Mouse (Mus musculus): ENCODE measurements around the gene 6030452D12Rik. TPM values are rescaled to one million over a fixed set of nuclear protein-coding genes. Genes with fewer than 3 reads are reported as not detected.

Gene 6030452D12Rik
- polyA plus RNA-seq, 1 experiment = not detected

GRCm38 (mm10) chr8:106550906-106551305 is 50.6 kb downstream of the 6030452D12Rik start:
- 95% methylated on average over 1 of the region's 1 CpGs for WGBS
- TF ChIP-seq POLR2A (IDR thresholded peaks at IDR 0.05; ENCODE audit: borderline replicate concordance, extremely low read depth, low read depth, low read length) = no peak
- no peak for TF ChIP-seq CTCF (IDR thresholded peaks at IDR 0.05; ENCODE audit: insufficient read depth, low read length)

GRCm38 (mm10) chr8:106554011-106554410 is 53.7 kb downstream of the 6030452D12Rik start:
- no peak for TF ChIP-seq CTCF (IDR thresholded peaks at IDR 0.05; ENCODE audit: insufficient read depth, low read length)
- no peak for TF ChIP-seq POLR2A (IDR thresholded peaks at IDR 0.05; ENCODE audit: borderline replicate concordance, extremely low read depth, low read depth, low read length)
- no peak overlapping the region for H3K4me3 ChIP-seq (replicated peaks; ENCODE audit: extremely low read depth, low read depth, low read length)
- no peaks in the 10 kb centered on the region for H3K4me1 ChIP-seq (ENCODE audit: control insufficient read depth, insufficient read depth, low read length)
- no peak for DNase-seq
- WGBS = 97% methylated on average over 5 of the region's 5 CpGs

More at GRCm38 (mm10) chr8:106550906-106551305, 50.6 kb downstream of the 6030452D12Rik start:
- no peak overlapping the region for H3K4me3 ChIP-seq (replicated peaks; ENCODE audit: extremely low read depth, low read depth, low read length)
- no peak for DNase-seq
- H3K4me1 ChIP-seq (ENCODE audit: control insufficient read depth, insufficient read depth, low read length) = no peaks in the 10 kb centered on the region

GRCm38 (mm10) chr8:106556068-106556645 is 55.8 kb downstream of the 6030452D12Rik start:
- no peak for DNase-seq
- Histone ChIP-seq H3K4me1 (ENCODE audit: control insufficient read depth, insufficient read depth, low read length) (no peaks in the 10 kb centered on the region; the same call in 1 of the 2 replicates), H3K4me3 (replicated peaks; ENCODE audit: extremely low read depth, low read depth, low read length) (no peak overlapping the region)
- TF ChIP-seq CTCF (IDR thresholded peaks at IDR 0.05; ENCODE audit: insufficient read depth, low read length) (no peak), POLR2A (IDR thresholded peaks at IDR 0.05; ENCODE audit: borderline replicate concordance, extremely low read depth, low read depth, low read length) (no peak)
- WGBS = 47% methylated on average over 6 of the region's 7 CpGs

Other genes starting within 250 kb of the 6030452D12Rik start
- gene Smpd3, start 162.5 kb upstream of the 6030452D12Rik start, polyA plus RNA-seq (2012; rRNA removed) = 3.3 and 7.6 TPM in 2 replicates
- gene Zfp90, start 85.2 kb upstream of the 6030452D12Rik start, polyA plus RNA-seq (2012; rRNA removed) = 1.7 and 2.7 TPM in 2 replicates
- 1.3 and 2.0 TPM in 2 replicates for gene Cdh3, start 10.4 kb downstream of the 6030452D12Rik start, polyA plus RNA-seq (2012; rRNA removed)
- gene Gm10073, start 72.9 kb downstream of the 6030452D12Rik start, polyA plus RNA-seq (2012; rRNA removed) = 21.8 and 38.0 TPM in 2 replicates
- gene Cdh1, start 102.8 kb downstream of the 6030452D12Rik start, polyA plus RNA-seq (2012; rRNA removed) = 124 and 140 TPM in 2 replicates
- 4.3 and 5.9 TPM in 2 replicates for gene Tango6, start 182.5 kb downstream of the 6030452D12Rik start, polyA plus RNA-seq (2012; rRNA removed)